Comparison of ENCODE assay signal across 8 mouse cellular contexts in the genomic region with DNA sequence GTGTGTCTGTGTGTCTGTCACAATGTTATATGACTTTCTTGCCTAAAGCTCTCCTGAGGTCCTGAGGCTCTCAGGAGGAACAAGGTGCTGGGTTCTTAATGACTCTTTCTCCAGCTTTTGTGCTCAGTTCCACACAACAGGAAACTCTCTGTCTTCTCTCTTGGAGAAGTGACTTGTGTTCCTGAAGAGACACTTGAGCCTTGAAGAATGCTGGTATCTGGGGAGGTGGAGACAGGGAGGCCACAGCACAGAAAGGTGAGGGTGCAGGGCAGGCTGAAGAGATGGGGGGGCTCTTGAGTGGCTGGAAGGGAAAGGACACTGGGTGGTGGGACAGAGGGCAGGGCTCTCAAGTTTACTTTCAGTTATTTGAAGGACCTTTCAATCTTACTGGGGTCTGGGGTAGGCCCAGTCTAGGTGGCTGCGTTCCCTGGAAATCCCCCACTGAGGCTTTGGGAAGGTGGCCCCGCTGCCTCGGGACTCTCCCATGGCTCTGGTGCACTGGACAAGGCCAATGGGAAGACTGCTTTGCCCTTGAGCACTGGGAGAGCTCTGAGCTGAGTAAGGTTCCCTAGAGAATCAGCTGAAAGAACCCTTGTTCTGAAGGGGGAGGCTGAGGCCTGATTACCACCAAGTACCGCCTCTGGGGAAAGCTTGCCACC. TPM values are rescaled to one million over a fixed set of nuclear protein-coding genes. Genes with fewer than 3 reads are reported as not detected.
A peak's percentile ranks its signal among the peaks of the same experiment; 100 is the strongest.
DNase-seq lines count a peak whose midpoint lies in the region; ATAC-seq and TF ChIP-seq lines count a peak whose summit lies in the region.

No protein-coding gene starts in this region.

- H3K27ac ChIP-seq in heart, embryonic 14.5 days (replicated peaks in 1 of 2; ENCODE audit: control insufficient read depth in 1 of 2, insufficient read depth in 1 of 2, low read depth in 2 of 2, low read length in 2 of 2): peak overlapping the region; percentile 74 to 90
- H3K27ac ChIP-seq in bone marrow macrophage, adult 2 months (ENCODE audit: insufficient read depth, low read depth, low read length): peak overlapping the region; percentile 94
- H3K27ac ChIP-seq in intestine, embryonic 14.5 days (ENCODE audit: low read depth): peak overlapping the region; percentile 17

- peaks cover 2% of the 10 kb centered on the region; the same call in 1 of the 2 replicates for H3K36me3 ChIP-seq in heart, embryonic 14.5 days (ENCODE audit: control insufficient read depth, insufficient read depth, low read length)
- no peaks in the 10 kb centered on the region for H3K36me3 ChIP-seq in intestine, embryonic 14.5 days (ENCODE audit: control insufficient read depth, insufficient read depth, low read length)

- no peaks in the 10 kb centered on the region for H3K27me3 ChIP-seq in heart, embryonic 14.5 days (ENCODE audit: control insufficient read depth, insufficient read depth, low read length)
- no peaks in the 10 kb centered on the region for H3K27me3 ChIP-seq in intestine, embryonic 14.5 days (replicated peaks; ENCODE audit: control insufficient read depth, insufficient read depth, low read length)

- peaks cover 53 to 56% of the 10 kb centered on the region in 2 experiments for H3K4me1 ChIP-seq in heart, embryonic 14.5 days (ENCODE audit: control insufficient read depth in 2 of 2, insufficient read depth in 2 of 2, low read length in 2 of 2)
- H3K4me1 ChIP-seq in bone marrow macrophage, adult 2 months (ENCODE audit: control insufficient read depth, insufficient read depth, low read length): peaks cover 82% of the 10 kb centered on the region
- peaks cover 28% of the 10 kb centered on the region for H3K4me1 ChIP-seq in intestine, embryonic 14.5 days (replicated peaks; ENCODE audit: control insufficient read depth, insufficient read depth, low read length)

- H3K4me2 ChIP-seq in heart, embryonic 14.5 days (ENCODE audit: low read length): no peak overlapping the region
- no peak overlapping the region for H3K4me2 ChIP-seq in intestine, embryonic 14.5 days (ENCODE audit: low read length)

- 67% methylated on average over 4 of the region's 4 CpGs for WGBS in heart, embryonic 14.5 days
- WGBS in intestine, embryonic 14.5 days: 79% methylated on average over 4 of the region's 4 CpGs

- no peak for DNase-seq in heart, adult 9 months (ENCODE audit: low spot score in 2 of 2)
- no peak for DNase-seq in intestine, embryonic 14.5 days (ENCODE audit: low spot score)
- peak; percentile 67 for DNase-seq in lung, postnatal 36 days
- no peak for DNase-seq in T-cell, adult 2 months (ENCODE audit: low spot score)
- no peak for DNase-seq in layer of hippocampus, adult 9-10 months (ENCODE audit: low spot score)
- DNase-seq in left cerebral cortex, adult 9 months (ENCODE audit: low spot score in 2 of 2): no peak

- no peak for TF ChIP-seq POLR2A in bone marrow macrophage, adult 2 months (IDR thresholded peaks at IDR 0.05; ENCODE audit: borderline replicate concordance, low read depth, low read length)

- H3K4me3 ChIP-seq in heart, embryonic 14.5 days (ENCODE audit: control insufficient read depth in 1 of 2, insufficient read depth in 1 of 2, low read depth in 1 of 2, low read length in 2 of 2): no peak overlapping the region
- no peak overlapping the region for H3K4me3 ChIP-seq in bone marrow macrophage, adult 2 months (ENCODE audit: insufficient read depth, low read length)
- H3K4me3 ChIP-seq in intestine, embryonic 14.5 days (ENCODE audit: low read depth, low read length): no peak overlapping the region

- no peaks in the 10 kb centered on the region for H3K9me3 ChIP-seq in heart, embryonic 14.5 days (ENCODE audit: control insufficient read depth, low read length)
- no peaks in the 10 kb centered on the region for H3K9me3 ChIP-seq in intestine, embryonic 14.5 days (ENCODE audit: control insufficient read depth, low read length)

- peak overlapping the region; percentile 10; the same call in 1 of the 2 replicates for H3K9ac ChIP-seq in heart, embryonic 14.5 days (ENCODE audit: low read length)
- no peak overlapping the region for H3K9ac ChIP-seq in intestine, embryonic 14.5 days (ENCODE audit: low read length)

- ATAC-seq in heart, embryonic 14.5 days (ENCODE audit: insufficient number of reproducible peaks, insufficient read depth, low FRiP score, low read depth): no peak
- no peak for ATAC-seq in intestine, embryonic 14.5 days (replicated peaks; ENCODE audit: low FRiP score, low TSS enrichment, low read depth)

- no peak for TF ChIP-seq CTCF in bone marrow macrophage, adult 2 months (IDR thresholded peaks at IDR 0.05; ENCODE audit: low read depth, low read length)

RNA-seq across cellular contexts. Expression of gene Zfp710, which starts 33.9 kb away (rescaled TPM):
- polyA plus RNA-seq in heart, embryonic 14.5 days (2014; fragmentation: Nextera tagmentation; extraction: Ambion mirVana): 11.5 and 12.2 TPM in 2 replicates
- 125 and 138 TPM in 2 replicates for polyA plus RNA-seq in bone marrow macrophage, adult 2 months (2012; ENCODE audit: insufficient read depth, insufficient read length, missing spikeins)
- polyA plus RNA-seq in intestine, embryonic 14.5 days (2014; fragmentation: Nextera tagmentation; extraction: Ambion mirVana): 16.9 and 18.9 TPM in 2 replicates

RNA-seq across cellular contexts. Expression of gene Idh2, which starts 56.7 kb away (rescaled TPM):
- polyA plus RNA-seq in heart, embryonic 14.5 days (2014; fragmentation: Nextera tagmentation; extraction: Ambion mirVana): 2,473 and 2,606 TPM in 2 replicates
- 48.6 and 55.9 TPM in 2 replicates for polyA plus RNA-seq in bone marrow macrophage, adult 2 months (2012; ENCODE audit: insufficient read depth, insufficient read length, missing spikeins)
- 603 and 627 TPM in 2 replicates for polyA plus RNA-seq in intestine, embryonic 14.5 days (2014; fragmentation: Nextera tagmentation; extraction: Ambion mirVana)

Comparison
In these comparisons a context has a peak if more than half of its experiments do, and no peak if none do; other contexts are left out.
1. H3K27ac ChIP-seq: peak in every context shown above with its lines; median percentile 94 in bone marrow macrophage, adult 2 months; 82 in heart, embryonic 14.5 days; 17 in intestine, embryonic 14.5 days.
2. RNA of gene Idh2, which starts 56.7 kb away (polyA plus RNA-seq): 2,473 to 2,606 TPM in heart, embryonic 14.5 days and 603 to 627 TPM in intestine, embryonic 14.5 days; 48.6 to 55.9 TPM in bone marrow macrophage, adult 2 months; every median in the first group is over 10 times any median in the second.